Mouse (Mus musculus) liver, embryonic 14 days (tissue): ENCODE data around the gene Gm10721. TPM values are rescaled to one million over a fixed set of nuclear protein-coding genes. Genes with fewer than 3 reads are reported as not detected.

ENCODE experiments used
- polyA plus RNA-seq: library from polyadenylated mRNA; depleted of rRNA; stranded (reverse); fragments of >200 nt; gene quantifications from 2 replicates; pipeline ENCODE4 v1.2.3, GENCODE M21; 2012; rRNA removed

The Gm10721 gene
- polyA plus RNA-seq, result not detected in 2 replicates

DNA sequence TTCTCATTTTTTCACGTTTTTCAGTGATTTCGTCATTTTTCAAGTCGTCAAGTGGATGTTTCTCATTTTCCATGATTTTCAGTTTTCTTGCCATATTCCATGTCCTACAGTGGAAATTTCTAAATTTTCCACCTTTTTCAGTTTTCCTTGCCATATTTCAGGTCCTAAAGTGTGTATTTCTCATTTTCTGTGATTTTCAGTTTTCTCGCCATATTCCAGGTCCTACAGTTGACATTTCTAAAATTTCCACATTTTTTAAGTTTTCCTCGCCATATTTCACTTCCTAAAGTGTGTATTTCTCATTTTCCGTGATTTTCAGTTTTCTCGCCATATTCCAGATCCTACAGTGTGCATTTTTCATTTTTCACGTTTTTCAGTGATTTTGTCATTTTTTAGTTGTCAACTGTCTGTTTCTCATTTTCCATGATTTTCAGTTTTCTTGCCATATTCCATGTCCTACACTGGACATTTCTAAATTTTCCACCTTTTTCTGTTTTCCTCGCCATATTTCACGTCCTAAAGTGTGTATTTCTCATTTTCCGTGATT is at the start of gene Gm10721:
Gm10721 (plus strand) TSS at position 408 of the 547 bp plus-strand sequence.

DNA sequence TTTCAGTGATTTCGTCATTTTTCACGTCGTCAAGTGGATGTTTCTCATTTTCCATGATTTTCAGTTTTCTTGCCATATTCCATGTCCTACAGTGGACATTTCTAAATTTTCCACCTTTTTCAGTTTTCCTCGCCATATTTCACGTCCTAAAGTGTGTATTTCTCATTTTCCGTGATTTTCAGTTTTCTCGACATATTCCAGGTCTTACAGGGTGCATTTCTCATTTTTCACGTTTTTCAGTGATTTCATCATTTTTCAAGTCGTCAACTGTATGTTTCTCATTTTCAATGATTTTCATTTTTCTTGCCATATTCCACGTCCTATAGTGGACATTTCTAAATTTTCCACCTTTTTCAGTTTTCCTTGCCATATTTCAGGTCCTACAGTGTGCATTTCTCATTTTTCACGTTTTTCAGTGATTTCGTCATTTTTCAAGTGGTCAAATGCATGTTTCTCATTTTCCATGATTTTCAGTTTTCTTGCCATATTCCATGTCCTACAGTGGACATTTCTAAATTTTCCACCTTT is 12.4 kb upstream of the Gm10721 start, which contains the start of gene Gm10722:
Gm10722 (plus strand) TSS at position 478 of the 528 bp plus-strand sequence.

DNA sequence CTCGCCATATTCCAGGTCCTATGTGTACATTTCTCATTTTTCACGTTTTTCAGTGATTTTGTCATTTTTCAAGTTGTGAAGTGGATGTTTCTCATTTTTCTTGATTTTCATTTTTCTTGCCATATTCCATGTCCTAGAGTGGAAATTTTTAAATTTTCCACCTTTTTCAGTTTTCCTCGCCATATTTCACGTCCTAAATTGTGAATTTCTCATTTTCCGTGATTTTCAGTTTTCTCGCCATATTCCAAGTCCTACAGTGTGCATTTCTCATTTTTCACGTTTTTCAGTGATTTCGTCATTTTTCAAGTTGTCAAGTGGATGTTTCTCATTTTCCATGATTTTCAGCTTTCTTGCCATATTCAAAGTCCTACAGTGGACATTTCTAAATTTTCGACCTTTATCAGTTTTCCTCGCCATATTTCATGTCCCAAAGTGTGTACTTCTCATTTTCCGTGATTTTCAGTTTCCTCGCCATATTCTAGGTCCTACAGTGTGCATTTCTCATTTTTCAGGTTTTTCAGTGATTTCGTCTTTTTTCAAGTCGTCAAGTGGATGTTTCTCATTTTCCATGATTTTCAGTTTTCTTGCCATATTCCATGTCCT is 10.0 kb upstream of the Gm10721 start, which contains the start of gene Gm11168:
Gm11168 (plus strand) TSS at position 553 of the 603 bp plus-strand sequence.

DNA sequence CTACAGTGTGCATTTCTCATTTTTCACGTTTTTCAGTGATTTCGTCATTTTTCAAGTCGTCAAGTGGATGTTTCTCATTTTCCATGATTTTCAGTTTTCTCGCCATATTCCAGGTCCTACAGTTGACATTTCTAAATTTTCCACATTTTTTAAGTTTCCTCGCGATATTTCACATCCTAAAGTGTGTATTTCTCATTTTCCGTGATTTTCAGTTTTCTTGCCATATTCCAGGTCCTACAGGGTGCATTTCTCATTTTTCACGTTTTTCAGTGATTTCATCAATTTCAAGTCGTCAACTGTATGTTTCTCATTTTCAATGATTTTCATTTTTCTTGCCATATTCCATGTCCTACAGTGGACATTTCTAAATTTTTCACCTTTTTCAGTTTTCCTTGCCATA is 2.4 kb downstream of the Gm10721 start, which contains the start of gene Gm10720:
Gm10720 (plus strand) TSS at position 301 of the 400 bp plus-strand sequence.

DNA sequence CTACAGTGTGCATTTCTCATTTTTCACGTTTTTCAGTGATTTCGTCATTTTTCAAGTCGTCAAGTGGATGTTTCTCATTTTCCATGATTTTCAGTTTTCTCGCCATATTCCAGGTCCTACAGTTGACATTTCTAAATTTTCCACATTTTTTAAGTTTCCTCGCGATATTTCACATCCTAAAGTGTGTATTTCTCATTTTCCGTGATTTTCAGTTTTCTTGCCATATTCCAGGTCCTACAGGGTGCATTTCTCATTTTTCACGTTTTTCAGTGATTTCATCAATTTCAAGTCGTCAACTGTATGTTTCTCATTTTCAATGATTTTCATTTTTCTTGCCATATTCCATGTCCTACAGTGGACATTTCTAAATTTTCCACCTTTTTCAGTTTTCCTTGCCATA is 4.2 kb downstream of the Gm10721 start, which contains the start of gene Gm10719:
Gm10719 (plus strand) TSS at position 301 of the 400 bp plus-strand sequence.

DNA sequence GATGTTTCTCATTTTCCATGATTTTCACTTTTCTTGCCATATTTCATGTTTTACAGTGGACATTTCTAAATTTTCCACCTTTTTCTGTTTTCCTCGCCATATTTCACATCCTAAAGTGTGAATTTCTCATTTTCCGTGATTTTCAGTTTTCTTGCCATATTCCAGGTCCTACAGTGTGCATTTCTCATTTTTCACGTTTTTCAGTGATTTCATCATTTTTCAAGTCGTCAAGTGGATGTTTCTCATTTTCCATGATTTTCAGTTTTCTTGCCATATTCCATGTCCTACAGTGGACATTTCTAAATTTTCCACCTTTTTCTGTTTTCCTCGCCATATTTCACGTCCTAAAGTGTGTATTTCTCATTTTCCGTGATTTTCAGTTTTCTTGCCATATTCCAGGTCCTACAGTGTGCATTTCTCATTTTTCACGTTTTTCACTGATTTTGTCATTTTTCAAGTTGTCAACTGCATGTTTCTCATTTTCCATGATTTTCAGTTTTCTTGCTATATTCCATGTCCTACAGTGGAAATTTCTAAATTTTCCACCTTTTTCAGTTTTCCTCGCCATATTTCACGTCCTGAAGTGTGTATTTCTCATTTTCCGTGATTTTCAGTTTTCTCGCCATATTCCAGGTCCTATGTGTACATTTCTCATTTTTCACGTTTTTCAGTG is 10.5 kb downstream of the Gm10721 start, which contains the start of gene Gm10718:
Gm10718 (plus strand) TSS at position 236 of the 673 bp plus-strand sequence.

DNA sequence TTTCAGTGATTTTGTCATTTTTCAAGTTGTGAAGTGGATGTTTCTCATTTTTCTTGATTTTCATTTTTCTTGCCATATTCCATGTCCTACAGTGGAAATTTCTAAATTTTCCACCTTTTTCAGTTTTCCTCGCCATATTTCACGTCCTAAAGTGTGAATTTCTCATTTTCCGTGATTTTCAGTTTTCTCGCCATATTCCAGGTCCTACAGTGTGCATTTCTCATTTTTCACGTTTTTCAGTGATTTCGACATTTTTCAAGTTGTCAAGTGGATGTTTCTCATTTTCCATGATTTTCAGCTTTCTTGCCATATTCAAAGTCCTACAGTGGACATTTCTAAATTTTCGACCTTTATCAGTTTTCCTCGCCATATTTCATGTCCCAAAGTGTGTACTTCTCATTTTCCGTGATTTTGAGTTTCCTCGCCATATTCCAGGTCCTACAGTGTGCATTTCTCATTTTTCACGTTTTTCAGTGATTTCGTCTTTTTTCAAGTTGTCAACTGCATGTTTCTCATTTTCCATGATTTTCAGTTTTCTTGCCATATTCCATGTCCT is 12.1 kb downstream of the Gm10721 start, which contains the start of gene Gm10717:
Gm10717 (plus strand) TSS at position 506 of the 556 bp plus-strand sequence.

DNA sequence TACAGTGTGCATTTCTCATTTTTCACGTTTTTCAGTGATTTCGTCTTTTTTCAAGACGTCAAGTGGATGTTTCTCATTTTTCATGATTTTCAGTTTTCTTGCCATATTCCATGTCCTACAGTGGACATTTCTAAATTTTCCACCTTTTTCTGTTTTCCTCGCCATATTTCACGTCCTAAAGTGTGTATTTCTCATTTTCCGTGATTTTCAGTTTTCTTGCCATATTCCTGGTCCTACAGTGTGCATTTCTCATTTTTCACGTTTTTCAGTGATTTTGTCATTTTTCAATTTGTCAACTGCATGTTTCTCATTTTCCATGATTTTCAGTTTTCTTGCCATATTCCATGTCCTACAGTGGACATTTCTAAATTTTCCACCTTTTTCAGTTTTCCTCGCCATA is 21.4 kb downstream of the Gm10721 start, which contains the start of gene Gm17535:
Gm17535 (plus strand) TSS at position 301 of the 400 bp plus-strand sequence.

DNA sequence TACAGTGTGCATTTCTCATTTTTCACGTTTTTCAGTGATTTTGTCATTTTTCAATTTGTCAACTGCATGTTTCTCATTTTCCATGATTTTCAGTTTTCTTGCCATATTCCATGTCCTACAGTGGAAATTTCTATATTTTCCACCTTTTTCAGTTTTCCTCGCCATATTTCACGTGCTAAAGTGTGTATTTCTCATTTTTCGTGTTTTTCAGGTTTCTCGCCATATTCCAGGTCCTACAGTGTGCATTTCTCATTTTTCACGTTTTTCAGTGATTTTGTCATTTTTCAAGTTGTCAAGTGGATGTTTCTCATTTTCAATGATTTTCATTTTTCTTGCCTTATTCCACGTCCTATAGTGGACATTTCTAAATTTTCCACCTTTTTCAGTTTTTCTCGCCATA is 23.6 kb downstream of the Gm10721 start, which contains the start of gene Gm10715:
Gm10715 (plus strand) TSS at position 301 of the 400 bp plus-strand sequence.

Other genes starting within 250 kb of the Gm10721 start
- gene Gm10722, start 12.2 kb upstream of the Gm10721 start, polyA plus RNA-seq, result not detected in 2 replicates
- gene Gm11168, start 9.8 kb upstream of the Gm10721 start, polyA plus RNA-seq, result not detected in 2 replicates
- gene Gm10720, start 2.5 kb downstream of the Gm10721 start, polyA plus RNA-seq, result not detected in 2 replicates
- gene Gm10719, start 4.3 kb downstream of the Gm10721 start, polyA plus RNA-seq, result not detected in 2 replicates
- not detected in 2 replicates for gene Gm10718, start 10.4 kb downstream of the Gm10721 start, polyA plus RNA-seq
- gene Gm10717, start 12.3 kb downstream of the Gm10721 start, polyA plus RNA-seq, result not detected in 2 replicates
- not detected in 2 replicates for gene Gm17535, start 21.5 kb downstream of the Gm10721 start, polyA plus RNA-seq
- gene Gm10715, start 23.7 kb downstream of the Gm10721 start, polyA plus RNA-seq, result not detected in 2 replicates